Mouse (Mus musculus): ENCODE results near the gene Cgnl1.

Cgnl1 gene

DNA sequence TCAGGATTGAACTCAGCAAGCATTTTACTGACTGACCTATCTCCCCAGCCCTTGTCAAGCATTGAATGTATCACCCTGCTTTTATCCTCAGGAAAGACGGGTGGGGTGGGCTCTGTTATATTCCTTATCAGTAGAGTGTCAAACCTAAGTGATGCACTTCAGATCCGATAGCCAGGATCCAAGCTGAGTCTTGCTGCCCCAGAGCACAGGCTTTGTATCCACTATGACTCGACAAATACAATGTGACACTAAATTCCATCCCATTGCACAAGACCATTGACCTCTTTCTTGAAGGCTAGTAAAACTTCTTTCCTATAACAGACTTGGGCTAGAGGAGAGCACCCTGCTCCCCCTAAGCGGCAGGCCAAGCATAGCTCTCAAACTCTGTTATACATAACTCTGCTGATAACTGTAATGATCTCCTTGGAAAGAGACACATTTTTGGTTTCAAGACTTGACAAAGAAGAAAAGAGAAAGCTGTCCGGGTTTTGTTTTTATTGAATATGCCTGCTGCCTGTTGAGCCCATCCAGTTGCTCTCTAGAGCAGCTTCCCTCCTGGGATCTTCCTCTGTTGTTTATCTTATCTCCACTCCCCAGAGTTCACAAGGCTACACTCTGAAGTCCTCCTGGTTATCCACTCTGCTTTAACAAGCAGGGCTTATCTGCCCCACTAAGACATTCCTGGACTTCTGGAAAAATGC, 94.3 kb downstream of the Cgnl1 start:
- ATAC-seq (ENCODE audit: insufficient number of reproducible peaks, low FRiP score, low TSS enrichment), result no peak

- no peak for ATAC-seq (ENCODE audit: insufficient number of reproducible peaks, low FRiP score, low TSS enrichment)
These were observed 95.5 kb downstream of the Cgnl1 start for GRCm38 (mm10) chr9:71675799-71676414.

GRCm38 (mm10) chr9:71675216-71675615, 96.2 kb downstream of the Cgnl1 start:
- ATAC-seq (ENCODE audit: insufficient number of reproducible peaks, low FRiP score, low TSS enrichment), result no peak

GRCm38 (mm10) chr9:71674476-71674875, 96.9 kb downstream of the Cgnl1 start:
- ATAC-seq (ENCODE audit: insufficient number of reproducible peaks, low FRiP score, low TSS enrichment), result no peak

DNA sequence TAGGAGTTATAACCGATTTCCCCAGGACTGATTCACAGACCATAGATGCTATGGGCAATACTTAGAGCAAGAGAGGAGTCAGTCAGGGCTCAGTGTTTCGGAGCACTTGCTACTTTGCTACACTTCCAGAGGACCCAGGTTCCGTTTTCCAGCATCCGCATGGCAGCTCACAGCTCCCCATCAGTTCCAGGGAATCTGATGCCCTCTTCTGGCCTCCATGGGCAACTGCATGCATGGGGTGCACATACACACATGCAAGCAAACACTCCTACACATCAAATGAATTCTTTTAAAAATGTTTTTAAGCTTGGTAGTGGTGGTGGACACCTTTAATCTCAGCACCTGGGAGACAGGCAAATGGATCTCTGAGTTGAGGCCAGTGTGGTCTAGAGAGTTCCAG, 98.9 kb downstream of the Cgnl1 start:
- no peak for ATAC-seq (ENCODE audit: insufficient number of reproducible peaks, low FRiP score, low TSS enrichment)

DNA sequence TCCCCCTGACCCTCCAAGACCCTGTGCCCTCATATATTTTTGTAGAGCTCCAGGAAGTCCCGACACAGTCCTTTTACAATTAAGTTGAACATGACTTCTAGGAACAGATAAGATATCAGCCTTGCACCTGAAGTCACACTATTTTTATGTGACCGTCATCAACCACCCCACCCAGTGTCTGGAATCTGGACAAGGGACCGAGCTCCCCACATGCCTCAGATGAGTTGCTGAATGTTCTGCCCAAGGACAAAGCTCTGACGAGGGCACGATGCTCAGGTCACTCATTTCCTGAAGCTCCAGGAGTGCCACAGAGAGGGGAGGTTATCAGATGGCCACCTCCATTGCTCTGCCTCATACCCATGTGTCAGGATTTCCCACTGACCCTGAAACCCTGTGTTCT, 100.7 kb downstream of the Cgnl1 start:
- no peak for ATAC-seq (ENCODE audit: insufficient number of reproducible peaks, low FRiP score, low TSS enrichment)

DNA sequence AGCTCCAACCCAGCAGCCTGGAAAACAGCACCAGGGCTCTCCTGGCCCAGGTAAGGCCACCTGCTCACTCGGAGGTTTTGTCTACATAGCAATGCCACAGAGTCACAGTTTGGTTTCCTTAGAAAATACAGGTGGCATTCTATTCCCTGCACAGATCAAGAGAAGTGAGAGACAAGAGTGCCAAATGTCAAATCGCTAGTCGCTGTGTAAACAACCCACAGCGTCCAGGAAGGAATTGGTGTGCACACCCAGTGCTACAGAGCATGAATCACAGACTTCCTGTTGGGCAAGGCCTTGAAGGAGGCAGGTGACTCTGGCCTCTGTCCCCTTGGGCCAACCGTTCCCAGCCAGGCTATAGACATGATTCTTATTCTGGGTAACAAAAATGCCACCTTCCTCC, 103.8 kb downstream of the Cgnl1 start:
- ATAC-seq (ENCODE audit: insufficient number of reproducible peaks, low FRiP score, low TSS enrichment), result no peak

DNA sequence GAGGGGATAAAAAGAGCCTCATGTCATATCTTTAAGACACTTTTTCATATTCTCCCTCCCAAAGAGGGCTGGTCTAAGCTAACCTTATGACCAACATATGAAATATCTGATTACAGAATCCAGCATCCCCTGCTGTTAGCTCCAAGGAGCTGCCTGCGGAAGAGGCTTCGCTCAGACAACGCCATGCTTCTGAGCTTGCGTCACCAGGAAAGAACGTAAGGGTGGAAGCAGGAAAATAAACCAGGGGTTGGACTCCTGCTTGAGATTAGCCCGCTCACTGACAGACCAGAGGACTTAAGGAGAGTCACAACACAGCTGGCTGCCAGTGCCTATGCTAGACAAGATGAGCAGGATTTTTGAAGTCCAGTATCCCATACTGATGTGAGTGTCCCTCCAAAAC, 105.0 kb downstream of the Cgnl1 start:
- ATAC-seq (ENCODE audit: insufficient number of reproducible peaks, low FRiP score, low TSS enrichment), result no peak

DNA sequence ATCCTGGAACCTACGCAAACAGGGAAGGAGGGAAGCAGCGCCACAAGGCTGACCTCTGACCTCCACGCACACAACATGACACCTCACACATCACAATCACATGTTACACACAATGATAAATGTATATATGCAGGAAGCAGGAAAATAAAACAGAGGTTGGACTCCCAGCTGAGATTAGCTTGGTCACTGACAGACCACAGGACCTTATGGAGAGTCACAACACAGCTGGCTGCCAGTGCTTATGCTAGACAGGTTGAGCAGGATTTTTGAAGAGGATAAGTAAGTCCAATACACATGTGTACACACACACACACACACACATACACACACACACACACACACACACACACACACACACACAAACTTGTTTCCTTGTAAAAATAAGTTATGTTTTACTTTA, 105.9 kb downstream of the Cgnl1 start:
- no peak for ATAC-seq (ENCODE audit: insufficient number of reproducible peaks, low FRiP score, low TSS enrichment)

DNA sequence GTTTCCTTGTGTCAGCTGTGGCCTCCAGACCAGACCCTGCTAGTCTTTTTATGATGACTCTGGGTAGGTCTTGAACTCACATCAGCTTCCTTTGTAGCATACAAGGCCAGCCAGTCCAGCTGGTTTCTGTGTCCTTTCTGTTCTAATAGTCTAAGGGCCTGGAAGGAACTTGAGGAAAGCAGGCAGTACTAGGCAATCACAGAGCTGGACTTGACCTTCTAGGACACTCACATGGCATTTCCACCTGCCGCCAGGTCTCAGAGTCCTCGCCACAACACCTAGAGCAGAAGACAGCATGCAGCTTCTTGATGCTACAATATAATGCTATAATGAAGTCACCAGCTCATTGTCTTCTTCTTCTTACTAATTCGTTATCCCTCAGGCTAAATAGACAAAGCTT, 106.5 kb downstream of the Cgnl1 start:
- ATAC-seq (ENCODE audit: insufficient number of reproducible peaks, low FRiP score, low TSS enrichment), result no peak

- no peak for ATAC-seq (ENCODE audit: insufficient number of reproducible peaks, low FRiP score, low TSS enrichment)
These were observed 107.8 kb downstream of the Cgnl1 start for GRCm38 (mm10) chr9:71663421-71664217.

- ATAC-seq (ENCODE audit: insufficient number of reproducible peaks, low FRiP score, low TSS enrichment), result no peak
These were observed 110.9 kb downstream of the Cgnl1 start for GRCm38 (mm10) chr9:71660540-71660939.

DNA sequence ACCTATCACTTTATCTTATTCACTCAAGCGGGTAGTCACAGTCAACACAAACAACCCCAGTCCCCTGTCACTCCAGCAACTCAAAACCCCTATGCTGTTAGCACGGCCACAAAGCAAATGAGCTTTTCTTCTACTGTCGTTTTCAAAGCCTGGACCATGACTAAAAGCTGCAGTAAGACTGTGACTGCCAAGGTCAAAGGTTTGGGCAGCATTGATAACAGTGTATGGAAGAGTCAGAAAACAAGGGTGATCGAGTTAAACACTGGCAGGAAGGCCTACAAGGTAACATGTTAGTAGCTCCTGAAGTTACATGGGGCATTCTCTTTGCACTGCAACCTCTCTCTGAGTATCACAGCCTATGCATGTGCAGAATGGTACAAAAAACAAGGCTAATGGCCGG, 111.7 kb downstream of the Cgnl1 start:
- no peak for ATAC-seq (ENCODE audit: insufficient number of reproducible peaks, low FRiP score, low TSS enrichment)

DNA sequence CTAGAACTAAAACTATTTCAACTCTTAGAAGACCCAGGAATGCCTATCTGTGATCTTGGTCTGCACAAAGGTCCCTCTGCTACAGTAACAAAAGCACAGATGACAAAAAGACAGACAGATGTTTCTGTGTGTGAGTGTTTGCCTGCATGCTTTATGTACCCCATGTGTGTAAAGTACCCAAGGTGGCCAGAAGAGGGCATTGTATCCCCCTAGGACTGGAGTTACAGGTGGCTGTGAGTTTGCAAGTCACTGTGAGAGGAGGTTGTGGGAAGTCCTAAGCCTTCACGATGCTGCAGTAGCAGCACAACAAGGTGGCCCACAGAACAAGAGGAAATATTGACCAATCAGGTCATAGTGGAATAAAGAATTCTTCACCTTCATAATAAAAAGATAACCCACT, 114.2 kb downstream of the Cgnl1 start:
- ATAC-seq (ENCODE audit: insufficient number of reproducible peaks, low FRiP score, low TSS enrichment), result no peak

- no peak for ATAC-seq (ENCODE audit: insufficient number of reproducible peaks, low FRiP score, low TSS enrichment)
These were observed 116.5 kb downstream of the Cgnl1 start for GRCm38 (mm10) chr9:71654861-71655260.

GRCm38 (mm10) chr9:71646115-71646514, 125.3 kb downstream of the Cgnl1 start:
- ATAC-seq (ENCODE audit: insufficient number of reproducible peaks, low FRiP score, low TSS enrichment), result peak; percentile 40; the same call in 1 of the 2 replicates

DNA sequence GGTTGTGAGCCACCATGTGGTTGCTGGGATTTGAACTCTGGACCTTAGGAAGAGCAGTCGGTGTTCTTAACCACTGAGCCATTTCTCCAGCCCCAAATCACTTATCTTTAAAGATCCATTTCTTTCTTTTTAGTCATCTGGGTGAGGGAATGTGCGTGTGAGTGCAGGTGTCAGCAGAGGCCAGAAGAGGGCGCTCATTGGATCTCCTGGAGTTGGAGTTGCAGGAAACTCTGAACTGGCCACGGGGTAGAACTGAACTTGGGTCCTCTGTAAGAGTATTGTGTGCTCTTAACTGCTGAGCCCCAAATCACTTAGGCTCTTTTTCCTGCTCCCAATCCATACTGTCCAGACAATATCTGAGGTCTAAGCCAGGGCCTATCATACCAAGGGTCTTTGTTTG, 127.8 kb downstream of the Cgnl1 start:
- ATAC-seq (ENCODE audit: insufficient number of reproducible peaks, low FRiP score, low TSS enrichment), result no peak

DNA sequence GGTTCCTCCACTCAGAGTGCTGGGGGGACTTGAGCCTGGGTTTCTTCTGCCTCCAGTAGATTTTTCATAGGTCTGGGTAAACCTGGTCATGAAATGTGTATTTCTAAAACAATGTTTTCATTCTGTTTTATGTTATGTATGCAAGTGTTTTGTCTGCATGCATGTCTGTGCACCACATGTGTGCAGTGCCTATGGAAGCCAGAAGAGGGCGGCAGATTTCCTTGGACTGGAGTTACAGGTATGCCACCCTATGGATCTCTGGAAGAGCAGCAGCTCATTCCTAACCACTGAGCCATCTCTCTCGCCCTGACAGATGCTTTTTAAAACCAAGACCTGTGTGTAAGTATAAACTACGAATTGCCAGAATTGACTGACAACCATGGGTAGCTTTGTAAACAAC, 129.1 kb downstream of the Cgnl1 start:
- ATAC-seq (ENCODE audit: insufficient number of reproducible peaks, low FRiP score, low TSS enrichment), result no peak

DNA sequence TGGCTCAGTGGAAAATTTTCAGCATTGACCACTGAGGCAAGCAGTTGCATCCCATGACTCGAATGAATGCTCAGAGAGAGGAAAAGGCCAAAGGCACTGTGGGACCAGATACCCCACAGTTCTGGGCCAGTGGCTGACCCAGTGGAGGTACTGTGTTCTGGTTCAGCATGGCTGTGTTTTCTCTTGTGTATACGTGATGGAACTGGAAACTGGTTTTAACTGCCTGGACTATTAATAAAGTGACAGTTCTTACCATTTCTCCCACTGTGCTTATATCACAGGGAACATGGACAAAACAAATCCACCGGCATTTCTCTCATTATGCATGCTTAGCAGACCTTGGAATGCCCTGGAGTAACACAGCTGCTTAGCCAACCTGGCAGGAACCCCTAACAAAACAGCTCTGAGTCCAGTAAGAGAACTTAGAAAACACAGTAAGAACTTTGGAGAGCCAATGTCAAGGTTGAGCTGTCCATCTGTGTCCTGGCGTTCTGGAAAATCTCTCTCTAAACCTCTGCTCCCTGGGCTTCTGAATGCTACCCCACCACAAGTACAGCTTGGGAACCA, 131.0 kb downstream of the Cgnl1 start:
- no peak for ATAC-seq (ENCODE audit: insufficient number of reproducible peaks, low FRiP score, low TSS enrichment)

GRCm38 (mm10) chr9:71638198-71638597, 133.2 kb downstream of the Cgnl1 start:
- ATAC-seq (ENCODE audit: insufficient number of reproducible peaks, low FRiP score, low TSS enrichment), result no peak

- ATAC-seq (ENCODE audit: insufficient number of reproducible peaks, low FRiP score, low TSS enrichment), result no peak
These were observed 134.5 kb downstream of the Cgnl1 start for GRCm38 (mm10) chr9:71636854-71637253.
